Mouse (Mus musculus): ENCODE results near the gene Zscan22. TPM values are rescaled to one million over a fixed set of nuclear protein-coding genes. Genes with fewer than 3 reads are reported as not detected.
"Not testable (repeated sequence)": the region's sequence is repeated elsewhere in the genome, so short reads cannot be mapped to it uniquely, and the experiment has no call there.

Zscan22 gene
- polyA plus RNA-seq, 1 experiment from 2014 or later: 20.4 TPM

DNA sequence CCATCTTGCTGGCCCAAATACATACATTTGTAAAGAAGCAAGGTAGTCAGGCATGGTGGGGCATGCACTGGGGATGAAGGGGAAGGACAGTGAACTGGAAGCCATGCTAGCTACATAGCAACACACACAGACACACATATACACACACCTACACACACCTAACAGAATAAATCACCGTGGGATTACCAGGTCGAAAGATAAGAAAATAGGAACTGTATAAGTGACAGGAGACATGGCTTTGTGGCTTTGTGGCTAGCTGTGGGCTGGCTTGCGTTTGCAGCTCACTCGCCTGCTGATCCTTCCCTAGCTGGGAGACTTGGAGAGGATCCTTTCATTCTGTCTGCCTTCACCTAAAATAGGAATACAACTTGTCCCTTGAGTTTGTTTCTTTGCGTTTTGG, 3.9 kb downstream of the Zscan22 start:
- H3K4me2 ChIP-seq (replicated peaks; ENCODE audit: low read depth, low read length): no peak overlapping the region
- peaks cover 35% of the 10 kb centered on the region for H3K36me3 ChIP-seq (ENCODE audit: insufficient read depth, low read length)
- no peak for ATAC-seq (ENCODE audit: low FRiP score, low TSS enrichment)
- no peaks in the 10 kb centered on the region for H3K9me3 ChIP-seq (ENCODE audit: low read length)
- H3K4me3 ChIP-seq (ENCODE audit: low read length): no peak overlapping the region
- H3K9ac ChIP-seq (replicated peaks; ENCODE audit: low read length): no peak overlapping the region
- WGBS: 87% methylated on average over 5 of the region's 5 CpGs
- H3K27me3 ChIP-seq (ENCODE audit: insufficient read depth, low read length): no peaks in the 10 kb centered on the region
- H3K27ac ChIP-seq (ENCODE audit: low read length): no peak overlapping the region
- H3K4me1 ChIP-seq (ENCODE audit: insufficient read depth, low read length): peaks cover 9% of the 10 kb centered on the region

DNA sequence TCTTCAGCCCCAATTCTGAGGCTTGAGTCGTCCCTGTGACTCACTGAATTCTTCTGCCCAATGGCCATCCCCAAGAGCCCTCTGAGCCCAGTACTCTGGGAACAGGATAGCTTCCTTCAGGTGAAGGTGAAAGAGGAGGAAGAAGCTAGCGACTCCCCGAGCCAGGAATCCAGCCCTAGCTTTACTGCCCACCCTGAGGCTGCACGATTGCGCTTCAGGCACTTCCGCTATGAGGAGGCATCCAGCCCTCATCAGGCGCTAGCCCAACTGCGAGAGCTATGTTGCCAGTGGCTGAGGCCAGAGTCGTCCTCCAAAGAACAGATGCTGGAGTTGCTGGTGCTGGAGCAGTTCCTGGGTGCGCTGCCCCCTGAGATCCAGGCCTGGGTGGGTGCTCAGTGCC, 6.0 kb downstream of the Zscan22 start:
- H3K4me3 ChIP-seq (ENCODE audit: low read length): peak overlapping the region; percentile 5; the same call in 1 of the 2 replicates
- H3K4me1 ChIP-seq (ENCODE audit: insufficient read depth, low read length): peaks cover 4% of the 10 kb centered on the region
- no peaks in the 10 kb centered on the region for H3K27me3 ChIP-seq (ENCODE audit: insufficient read depth, low read length)
- no peak for ATAC-seq (ENCODE audit: low FRiP score, low TSS enrichment)
- no peak overlapping the region for H3K4me2 ChIP-seq (replicated peaks; ENCODE audit: low read depth, low read length)
- H3K36me3 ChIP-seq (ENCODE audit: insufficient read depth, low read length): peaks cover 56% of the 10 kb centered on the region
- no peak overlapping the region for H3K27ac ChIP-seq (ENCODE audit: low read length)
- WGBS: 53% methylated on average over 10 of the region's 10 CpGs
- no peaks in the 10 kb centered on the region for H3K9me3 ChIP-seq (ENCODE audit: low read length)
- no peak overlapping the region for H3K9ac ChIP-seq (replicated peaks; ENCODE audit: low read length)

DNA sequence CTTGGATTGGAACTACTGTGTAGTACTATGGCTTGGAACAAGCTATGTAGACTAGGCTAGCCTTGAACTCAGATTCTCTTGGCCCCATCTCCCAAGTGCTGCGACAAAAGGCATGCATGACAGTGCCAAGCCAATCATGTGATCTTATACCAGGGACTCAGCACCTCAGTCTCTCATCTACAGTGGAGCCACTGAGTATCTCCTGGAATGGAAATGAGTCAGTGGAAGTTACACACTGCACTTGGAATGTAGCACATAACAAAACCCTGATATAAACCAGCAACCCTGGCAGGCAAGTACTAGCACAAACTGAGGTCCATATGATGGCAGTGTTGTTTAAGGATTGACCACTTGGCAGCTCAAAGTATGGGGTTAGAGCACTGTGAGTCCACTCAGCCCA, 7.5 kb downstream of the Zscan22 start:
- no peak for ATAC-seq (ENCODE audit: low FRiP score, low TSS enrichment)
- Histone ChIP-seq H3K9me3 (ENCODE audit: low read length) (no peaks in the 10 kb centered on the region), H3K4me2 (replicated peaks; ENCODE audit: low read depth, low read length) (no peak overlapping the region), H3K4me1 (ENCODE audit: insufficient read depth, low read length) (peaks cover 3% of the 10 kb centered on the region; the same call in 1 of the 2 replicates), H3K4me3 (ENCODE audit: low read length) (no peak overlapping the region), H3K9ac (replicated peaks; ENCODE audit: low read length) (no peak overlapping the region), H3K27me3 (ENCODE audit: insufficient read depth, low read length) (no peaks in the 10 kb centered on the region), H3K36me3 (ENCODE audit: insufficient read depth, low read length) (peaks cover 58% of the 10 kb centered on the region), H3K27ac (ENCODE audit: low read length) (no peak overlapping the region)
- WGBS: 94% methylated on average over 1 of the region's 1 CpGs

DNA sequence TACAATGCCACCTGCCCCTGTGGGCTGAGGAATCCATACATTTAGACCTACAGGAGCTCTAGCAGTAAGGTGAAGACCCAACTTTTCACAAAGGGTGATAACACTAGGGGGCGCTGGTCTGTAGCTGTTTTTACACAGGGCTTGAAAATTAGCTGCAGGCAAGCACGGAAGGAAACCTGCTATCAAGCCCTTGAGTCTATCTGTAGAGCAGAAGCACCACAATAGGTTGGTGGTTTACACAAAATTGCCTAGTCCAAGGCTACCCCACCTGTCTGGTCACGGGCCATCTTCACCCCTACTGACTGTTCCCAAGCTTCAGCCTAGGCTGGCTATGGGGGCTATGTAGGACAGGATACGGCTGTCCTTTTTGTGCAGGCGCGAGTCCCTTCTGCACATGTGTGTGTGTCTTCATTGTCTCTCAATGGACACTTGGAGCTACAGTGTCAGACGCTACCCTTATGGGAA, 11.9 kb downstream of the Zscan22 start:
- peak overlapping the region; percentile 61 for H3K4me3 ChIP-seq (ENCODE audit: low read length)
- H3K4me2 ChIP-seq (replicated peaks; ENCODE audit: low read depth, low read length): peak overlapping the region; percentile 57
- 47% methylated on average over 7 of the region's 7 CpGs for WGBS
- no peaks in the 10 kb centered on the region for H3K9me3 ChIP-seq (ENCODE audit: low read length)
- H3K27ac ChIP-seq (ENCODE audit: low read length): peak overlapping the region; percentile 95
- H3K27me3 ChIP-seq (ENCODE audit: insufficient read depth, low read length): no peaks in the 10 kb centered on the region
- H3K9ac ChIP-seq (replicated peaks; ENCODE audit: low read length): peak overlapping the region; percentile 73
- peaks cover 3% of the 10 kb centered on the region; the same call in 1 of the 2 replicates for H3K4me1 ChIP-seq (ENCODE audit: insufficient read depth, low read length)
- peak; percentile 24 for ATAC-seq (ENCODE audit: low FRiP score, low TSS enrichment)
- peaks cover 42% of the 10 kb centered on the region for H3K36me3 ChIP-seq (ENCODE audit: insufficient read depth, low read length)

DNA sequence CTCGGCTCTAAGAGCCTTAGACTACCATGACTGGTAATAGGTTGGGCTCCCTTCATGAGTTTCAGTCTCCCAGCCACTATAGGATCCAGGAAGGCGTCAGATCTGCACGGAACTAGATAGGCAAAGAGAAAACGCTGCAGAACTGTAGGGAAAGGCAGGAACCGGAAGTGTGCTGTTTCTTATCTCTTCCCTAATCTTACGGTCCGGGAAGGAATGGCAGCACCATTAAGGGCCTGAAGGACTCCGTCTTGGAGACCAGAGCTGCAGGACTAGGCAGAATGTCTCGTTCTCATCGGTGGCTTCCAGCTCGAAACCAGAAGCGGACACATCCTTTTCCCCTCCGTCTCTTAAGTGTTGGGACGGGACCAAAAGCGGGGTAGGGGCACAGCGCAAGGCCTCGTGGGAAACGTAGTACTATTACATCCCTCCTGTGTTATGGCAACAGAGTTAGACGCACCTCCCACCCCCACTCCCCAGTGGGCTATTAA, 12.6 kb downstream of the Zscan22 start:
- Histone ChIP-seq H3K9ac (replicated peaks; ENCODE audit: low read length) (peak overlapping the region; percentile 73), H3K9me3 (ENCODE audit: low read length) (no peaks in the 10 kb centered on the region), H3K4me2 (replicated peaks; ENCODE audit: low read depth, low read length) (peak overlapping the region; percentile 57), H3K27ac (ENCODE audit: low read length) (peak overlapping the region; percentile 95), H3K4me1 (ENCODE audit: insufficient read depth, low read length) (peaks cover 3% of the 10 kb centered on the region; the same call in 1 of the 2 replicates), H3K36me3 (ENCODE audit: insufficient read depth, low read length) (peaks cover 35% of the 10 kb centered on the region), H3K4me3 (ENCODE audit: low read length) (peak overlapping the region; percentile 61), H3K27me3 (ENCODE audit: insufficient read depth, low read length) (no peaks in the 10 kb centered on the region)
- WGBS: 6% methylated on average over 19 of the region's 19 CpGs
- peak; percentile 89 for ATAC-seq (ENCODE audit: low FRiP score, low TSS enrichment)

DNA sequence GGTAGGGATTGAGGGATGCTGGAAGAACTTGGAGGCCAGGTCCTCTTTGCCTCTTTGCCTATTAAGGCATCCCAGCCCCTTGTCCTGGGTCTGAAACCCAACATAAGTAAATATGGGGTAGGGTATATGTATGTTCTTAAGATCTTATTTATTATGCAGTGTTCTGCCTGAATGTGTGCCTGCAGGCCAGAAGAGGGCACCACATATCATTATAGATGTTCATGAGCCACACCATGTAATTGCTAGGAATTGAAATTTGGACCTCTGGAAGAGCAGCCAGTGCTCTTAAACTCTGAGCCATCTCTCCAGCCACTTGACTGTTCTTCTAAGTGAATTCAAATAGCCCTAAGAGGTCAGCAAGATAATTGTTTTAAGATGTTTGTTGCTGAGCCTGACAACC, 15.9 kb downstream of the Zscan22 start:
- Histone ChIP-seq H3K4me2 (replicated peaks; ENCODE audit: low read depth, low read length) (no peak overlapping the region), H3K9ac (replicated peaks; ENCODE audit: low read length) (no peak overlapping the region), H3K27ac (ENCODE audit: low read length) (no peak overlapping the region), H3K4me1 (ENCODE audit: insufficient read depth, low read length) (peaks cover 3% of the 10 kb centered on the region; the same call in 1 of the 2 replicates), H3K9me3 (ENCODE audit: low read length) (no peaks in the 10 kb centered on the region), H3K36me3 (ENCODE audit: insufficient read depth, low read length) (peaks cover 2% of the 10 kb centered on the region; the same call in 1 of the 2 replicates), H3K27me3 (ENCODE audit: insufficient read depth, low read length) (no peaks in the 10 kb centered on the region), H3K4me3 (ENCODE audit: low read length) (no peak overlapping the region)
- ATAC-seq (ENCODE audit: low FRiP score, low TSS enrichment): no peak

DNA sequence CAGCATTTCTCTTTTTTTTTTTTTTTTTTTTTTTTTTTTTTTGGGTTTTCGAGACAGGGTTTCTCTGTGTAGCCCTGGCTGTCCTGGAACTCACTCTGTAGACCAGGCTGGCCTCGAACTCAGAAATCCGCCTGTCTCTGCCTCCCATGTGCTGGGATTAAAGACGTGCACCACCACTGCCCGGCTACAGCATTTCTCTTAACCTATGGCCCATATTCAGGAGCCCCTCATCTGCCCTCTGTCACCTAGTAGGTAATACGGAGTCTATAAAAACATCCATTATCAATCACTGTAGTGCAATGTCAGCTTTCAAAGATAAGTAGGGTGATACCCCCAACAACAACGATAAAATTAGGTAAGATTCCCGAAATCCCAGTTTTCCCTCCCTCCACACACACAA, 22.9 kb downstream of the Zscan22 start:
- not testable (repeated sequence) for H3K9ac ChIP-seq (replicated peaks; ENCODE audit: low read length); H3K9me3 ChIP-seq (ENCODE audit: low read length); H3K4me3 ChIP-seq (ENCODE audit: low read length); H3K4me2 ChIP-seq (replicated peaks; ENCODE audit: low read depth, low read length); H3K27me3 ChIP-seq (ENCODE audit: insufficient read depth, low read length); H3K27ac ChIP-seq (ENCODE audit: low read length); ATAC-seq (ENCODE audit: low FRiP score, low TSS enrichment)
- WGBS: 85% methylated on average over 7 of the region's 8 CpGs
- Histone ChIP-seq H3K4me1 (ENCODE audit: insufficient read depth, low read length) (peaks cover 16% of the 10 kb centered on the region), H3K36me3 (ENCODE audit: insufficient read depth, low read length) (peaks cover 24% of the 10 kb centered on the region)

DNA sequence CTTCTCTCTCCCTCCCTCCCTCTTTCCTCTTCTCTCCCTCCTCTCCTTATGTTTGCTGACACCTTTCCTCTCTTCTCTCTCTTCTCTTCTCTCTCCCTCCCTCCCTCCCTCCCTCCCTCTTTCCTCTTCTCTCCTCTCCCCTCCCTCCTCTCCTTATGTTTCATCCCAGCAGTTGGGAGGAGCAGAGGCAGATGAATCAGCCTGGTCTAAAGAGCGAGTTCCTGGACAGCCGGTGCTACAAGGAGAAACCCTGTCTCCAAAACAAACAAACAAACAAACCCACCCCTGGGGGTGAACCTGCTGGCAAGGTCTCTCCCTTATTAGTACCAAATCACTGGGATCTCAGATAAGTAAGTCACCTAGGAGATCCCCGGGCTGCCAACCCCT, 23.7 kb downstream of the Zscan22 start:
- H3K4me2 ChIP-seq (replicated peaks; ENCODE audit: low read depth, low read length): peak overlapping the region; percentile 92
- H3K9me3 ChIP-seq (ENCODE audit: low read length): no peaks in the 10 kb centered on the region
- peaks cover 33% of the 10 kb centered on the region for H3K36me3 ChIP-seq (ENCODE audit: insufficient read depth, low read length)
- 1% methylated on average over 3 of the region's 3 CpGs for WGBS
- ATAC-seq (ENCODE audit: low FRiP score, low TSS enrichment): peak; percentile 17; the same call in 1 of the 2 replicates
- H3K4me1 ChIP-seq (ENCODE audit: insufficient read depth, low read length): peaks cover 16% of the 10 kb centered on the region
- peak overlapping the region; percentile 94 for H3K27ac ChIP-seq (ENCODE audit: low read length)
- H3K27me3 ChIP-seq (ENCODE audit: insufficient read depth, low read length): no peaks in the 10 kb centered on the region
- H3K4me3 ChIP-seq (ENCODE audit: low read length): peak overlapping the region; percentile 98
- peak overlapping the region; percentile 94 for H3K9ac ChIP-seq (replicated peaks; ENCODE audit: low read length)

DNA sequence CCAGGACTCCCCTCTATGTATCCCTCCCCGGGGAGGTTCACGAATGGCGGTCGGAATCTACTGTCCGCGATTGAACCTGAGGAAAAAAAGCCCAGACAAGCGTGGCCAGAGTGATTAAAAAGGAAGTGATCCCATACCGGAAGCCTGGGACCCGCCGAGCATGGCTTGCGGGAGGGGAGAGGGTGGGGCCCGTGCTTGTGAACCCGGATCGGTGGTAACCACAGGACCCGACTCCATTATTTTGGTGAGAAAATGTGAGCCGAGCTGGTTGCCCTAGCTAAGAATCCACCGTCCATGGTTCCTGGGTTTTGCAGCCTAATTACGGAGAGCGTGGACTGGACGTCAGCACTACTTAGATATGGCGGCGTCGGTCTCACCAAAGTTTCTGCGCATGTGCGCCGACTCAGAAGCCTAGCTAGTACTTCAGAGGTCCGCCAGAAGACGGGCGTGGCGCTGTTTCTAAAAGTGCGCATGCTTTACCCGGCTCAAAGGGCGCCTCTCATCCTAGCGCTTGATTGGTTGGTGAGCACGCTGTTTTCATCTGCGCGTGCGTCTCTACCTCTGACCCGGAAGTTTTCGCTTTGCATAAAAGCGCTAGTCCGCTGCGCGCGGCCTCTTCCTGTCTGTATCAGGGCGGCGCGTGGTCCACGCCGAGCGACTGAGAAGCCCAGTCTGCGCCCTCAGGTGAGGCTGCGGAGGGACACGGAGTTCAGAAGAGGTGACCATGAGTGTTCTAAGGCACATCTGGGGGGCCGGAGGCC, 24.3 kb downstream of the Zscan22 start, which contains the start of gene Rps5:
Rps5 (plus strand) TSS at position 586 of the 761 bp plus-strand sequence.
- under 1% methylated on average over 55 of the region's 55 CpGs for WGBS

DNA sequence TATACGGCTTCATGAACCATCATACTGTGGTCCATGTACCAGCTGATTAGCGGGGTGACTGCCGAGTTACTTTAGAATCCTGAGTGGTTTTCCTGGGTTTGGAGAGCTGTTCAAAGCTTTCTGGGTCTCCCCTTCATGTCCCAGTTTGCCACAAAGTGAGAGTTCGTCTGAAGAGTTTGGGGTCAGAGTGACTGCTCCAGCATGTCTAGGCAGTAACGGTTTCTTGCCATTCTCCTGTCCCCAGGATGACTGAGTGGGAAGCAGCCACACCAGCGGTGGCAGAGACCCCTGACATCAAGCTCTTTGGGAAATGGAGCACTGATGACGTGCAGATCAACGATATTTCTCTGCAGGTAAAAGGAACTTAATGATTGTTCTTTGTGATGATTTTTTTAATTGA, 25.1 kb downstream of the Zscan22 start:
- H3K4me1 ChIP-seq (ENCODE audit: insufficient read depth, low read length): peaks cover 18% of the 10 kb centered on the region
- H3K4me3 ChIP-seq (ENCODE audit: low read length): peak overlapping the region; percentile 98
- H3K4me2 ChIP-seq (replicated peaks; ENCODE audit: low read depth, low read length): peak overlapping the region; percentile 67
- no peaks in the 10 kb centered on the region for H3K27me3 ChIP-seq (ENCODE audit: insufficient read depth, low read length)
- H3K9me3 ChIP-seq (ENCODE audit: low read length): no peaks in the 10 kb centered on the region
- H3K36me3 ChIP-seq (ENCODE audit: insufficient read depth, low read length): peaks cover 40% of the 10 kb centered on the region
- WGBS: 3% methylated on average over 8 of the region's 8 CpGs
- ATAC-seq (ENCODE audit: low FRiP score, low TSS enrichment): no peak
- peak overlapping the region; percentile 96 for H3K9ac ChIP-seq (replicated peaks; ENCODE audit: low read length)
- H3K27ac ChIP-seq (ENCODE audit: low read length): peak overlapping the region; percentile 77; the same call in 1 of the 2 replicates

More for the DNA sequence above, 24.3 kb downstream of the Zscan22 start, which contains the start of gene Rps5:
- Histone ChIP-seq H3K4me3 (ENCODE audit: low read length) (peak within 1 kb of the TSS; percentile 98), H3K27me3 (ENCODE audit: insufficient read depth, low read length) (no peaks in the 10 kb centered on the region), H3K36me3 (ENCODE audit: insufficient read depth, low read length) (peaks cover 38% of the 10 kb centered on the region), H3K4me1 (ENCODE audit: insufficient read depth, low read length) (peaks cover 16% of the 10 kb centered on the region), H3K9me3 (ENCODE audit: low read length) (no peaks in the 10 kb centered on the region), H3K9ac (replicated peaks; ENCODE audit: low read length) (peak within 1 kb of the TSS; percentile 96), H3K27ac (ENCODE audit: low read length) (peak within 1 kb of the TSS; percentile 94), H3K4me2 (replicated peaks; ENCODE audit: low read depth, low read length) (peak within 1 kb of the TSS; percentile 92)
- ATAC-seq (ENCODE audit: low FRiP score, low TSS enrichment): peak; percentile 98
